Mouse (Mus musculus) 3134 (cell line): ENCODE data around the gene Oaz1.
A peak's percentile ranks its signal among the peaks of the same experiment; 100 is the strongest.
"Not testable (repeated sequence)": the region's sequence is repeated elsewhere in the genome, so short reads cannot be mapped to it uniquely, and the experiment has no call there.

ENCODE experiments used
- DNase-seq: peaks from one replicate; pipeline ENCODE4 v3.0.0-alpha.2; 2011; ENCODE audit warnings: low spot score; ENCODE audit not compliant: insufficient read length; ENCODE audit errors: extremely low read depth

Oaz1 gene

DNA sequence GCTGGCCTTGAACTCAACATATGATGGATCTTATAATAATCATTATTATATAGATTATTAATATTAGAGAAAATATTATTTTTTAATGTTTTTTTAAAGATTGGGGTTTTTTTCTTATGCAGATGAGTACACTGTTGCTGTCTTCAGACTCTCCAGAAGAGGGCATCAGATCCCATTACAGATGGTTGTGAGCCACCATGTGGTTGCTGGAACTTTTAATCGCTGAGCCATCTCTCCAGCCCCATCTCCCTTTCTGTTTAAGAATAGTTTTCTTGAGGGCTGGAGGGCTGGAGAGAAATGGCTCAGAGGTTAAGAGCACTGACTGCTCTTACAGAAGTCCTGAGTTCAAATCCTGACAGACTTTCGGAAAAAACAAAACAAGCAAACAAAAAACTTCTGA is 4.5 kb upstream of the Oaz1 start:
- DNase-seq: peak; percentile 45

DNA sequence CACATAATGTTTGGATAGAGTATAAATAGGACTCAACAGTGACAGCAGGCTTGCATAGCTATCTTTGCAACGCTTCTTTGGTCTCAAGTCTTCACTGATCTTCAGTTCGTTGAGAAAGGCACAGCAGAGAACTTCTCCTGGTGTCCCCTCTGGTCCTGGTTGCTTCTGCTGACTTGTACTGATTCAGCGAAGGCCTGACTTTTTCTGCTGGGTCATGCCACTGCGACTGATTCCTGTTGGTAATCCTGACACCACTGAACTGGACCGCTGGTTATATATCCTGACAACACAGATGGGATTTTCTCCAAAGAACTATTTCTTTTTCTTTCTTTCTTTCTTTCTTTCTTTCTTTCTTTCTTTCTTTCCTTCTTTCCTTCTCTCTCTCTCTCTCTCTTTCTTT is 3.9 kb upstream of the Oaz1 start:
- DNase-seq: no peak

DNA sequence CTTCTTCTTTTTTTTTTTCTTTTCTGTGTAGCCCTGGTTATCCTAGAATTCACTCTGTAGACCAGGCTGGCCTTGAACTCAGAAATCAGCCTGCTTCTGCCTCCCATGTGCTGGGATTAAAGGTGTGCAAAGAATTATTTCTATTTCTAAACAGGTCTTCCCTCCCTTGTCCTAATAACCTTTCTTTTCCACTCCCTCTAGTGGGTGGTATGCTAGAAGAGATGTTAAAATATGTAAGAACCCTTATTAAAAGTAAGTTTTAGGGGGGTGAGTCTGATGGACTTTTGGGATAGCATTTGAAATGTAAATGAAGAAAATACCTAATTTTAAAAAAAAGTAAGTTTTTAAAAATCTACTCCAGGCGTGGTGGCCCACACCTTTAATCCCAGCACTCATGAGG is 3.1 kb upstream of the Oaz1 start:
- DNase-seq: no peak

GRCm38 (mm10) chr10:80823847-80824643 is 2.4 kb upstream of the Oaz1 start:
- peak; percentile 41 for DNase-seq

DNA sequence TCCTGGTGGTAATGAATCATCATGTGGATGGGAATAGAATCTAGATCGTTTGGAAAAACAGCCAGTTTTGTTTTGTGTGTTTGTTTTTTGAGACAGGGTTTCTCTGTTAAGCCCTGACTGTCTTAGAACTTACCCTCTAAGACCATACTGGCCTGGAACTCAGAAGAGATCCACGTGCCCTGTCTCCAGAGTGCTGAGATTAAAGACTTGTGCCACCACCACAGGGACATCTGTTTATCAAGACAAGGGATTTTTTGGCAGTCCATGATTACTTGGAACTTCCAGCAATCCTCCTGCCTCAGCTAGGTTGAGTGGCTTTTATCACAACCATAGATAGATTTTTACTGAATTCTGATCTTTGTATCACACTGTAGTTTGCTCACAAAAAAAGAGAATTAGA is 1.6 kb upstream of the Oaz1 start:
- no peak for DNase-seq

GRCm38 (mm10) chr10:80827063-80827869 is 810 bp downstream of the Oaz1 start:
- DNase-seq: no peak

GRCm38 (mm10) chr10:80827870-80828420 is 1.5 kb downstream of the Oaz1 start:
- DNase-seq: no peak

DNA sequence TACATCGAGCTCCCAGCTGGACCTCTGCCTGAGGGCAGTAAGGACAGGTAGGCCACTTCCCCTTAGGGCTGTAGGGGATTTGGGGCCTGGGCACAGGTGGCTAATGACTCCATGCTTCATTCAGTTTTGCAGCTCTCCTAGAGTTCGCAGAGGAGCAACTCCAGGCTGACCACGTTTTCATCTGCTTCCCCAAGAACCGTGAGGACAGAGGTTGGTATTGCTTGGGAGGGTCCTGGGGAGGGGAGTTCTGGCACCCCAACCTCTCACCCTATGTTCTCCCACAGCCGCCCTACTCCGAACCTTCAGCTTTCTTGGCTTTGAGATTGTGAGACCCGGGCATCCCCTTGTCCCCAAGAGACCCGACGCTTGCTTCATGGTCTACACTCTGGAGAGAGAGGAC is 2.1 kb downstream of the Oaz1 start:
- DNase-seq: not testable (repeated sequence)

DNA sequence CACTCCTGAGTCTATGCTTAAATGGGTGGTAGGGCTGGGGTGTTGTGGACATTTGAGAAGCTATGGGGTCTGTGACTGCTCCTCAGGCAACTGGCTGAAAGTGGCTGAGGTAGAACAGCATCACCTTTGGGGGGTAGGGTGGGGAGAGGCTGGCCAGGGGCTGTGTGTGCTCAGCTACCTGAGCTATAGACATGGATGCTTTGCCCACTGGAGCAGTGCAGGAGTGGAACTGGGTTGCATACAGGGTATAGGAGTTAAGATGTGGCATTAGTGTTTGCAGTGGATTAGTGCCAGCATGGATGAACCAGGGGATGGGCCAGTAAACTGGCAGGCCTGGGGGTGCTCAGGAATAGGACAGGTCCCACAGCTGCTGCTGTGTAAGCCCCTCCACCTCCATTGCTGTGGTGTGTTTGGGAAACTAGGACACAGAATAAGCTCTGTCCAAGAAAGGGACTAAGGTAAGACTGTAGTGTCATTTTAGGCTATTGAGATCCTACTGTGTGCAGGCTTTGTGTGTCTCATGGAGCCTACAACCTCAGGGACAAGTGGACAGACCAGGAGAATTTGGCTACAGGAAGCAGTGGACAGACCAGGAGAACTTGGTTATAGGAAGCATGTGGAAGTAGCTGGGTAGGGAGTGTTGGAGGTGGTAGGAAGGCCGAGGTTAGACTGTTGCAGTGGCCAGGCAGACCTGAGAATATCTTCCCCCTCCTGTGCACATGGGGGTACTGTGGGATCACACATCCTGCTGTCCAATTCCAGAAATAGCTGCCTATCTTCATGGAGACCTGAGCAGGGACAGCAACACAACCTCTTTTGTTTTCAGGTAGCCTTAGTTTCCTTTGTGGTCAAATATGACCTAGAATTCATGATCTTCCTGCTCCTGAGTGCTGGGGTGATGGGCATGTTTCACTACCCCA is 3.2 kb downstream of the Oaz1 start:
- no peak for DNase-seq

DNA sequence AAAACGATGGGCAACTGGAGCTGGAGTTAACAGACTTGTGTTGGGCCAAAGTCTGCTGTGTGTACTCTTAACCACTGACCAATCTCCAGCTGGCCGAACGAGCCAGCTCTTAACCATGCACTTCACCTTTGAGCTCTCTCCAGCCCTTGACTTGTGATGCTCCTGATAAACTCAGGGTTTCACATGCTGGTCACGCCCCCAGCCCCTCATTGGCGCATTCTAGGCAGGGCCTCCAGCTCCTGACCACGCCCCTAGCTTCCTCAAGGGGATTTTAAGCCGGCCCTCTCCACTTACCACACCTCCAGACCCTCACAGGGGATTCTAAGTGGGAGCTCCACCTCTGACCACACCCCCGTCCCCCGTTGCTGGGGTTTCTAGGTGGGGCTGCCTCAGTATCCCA is 4.7 kb downstream of the Oaz1 start:
- DNase-seq: peak; percentile 47

DNA sequence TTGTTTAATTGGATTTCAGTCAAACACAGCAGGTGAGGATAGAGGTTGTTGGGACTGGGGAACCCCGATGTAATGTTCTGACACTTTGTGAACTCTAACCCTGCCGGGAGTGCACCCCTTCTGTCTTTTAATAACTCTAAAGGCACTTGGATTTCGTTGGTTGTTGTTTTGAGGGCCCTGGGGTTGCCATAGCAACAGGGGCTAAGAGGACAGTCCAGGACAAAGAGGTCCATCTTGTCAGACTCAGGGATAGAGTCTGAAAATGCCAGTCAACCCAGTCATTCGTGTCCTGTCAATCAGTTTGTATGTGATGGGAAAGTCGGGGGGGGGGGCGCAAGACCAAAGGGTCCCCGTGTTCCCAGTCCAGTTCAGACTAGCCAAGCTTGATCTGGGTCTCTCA is 6.4 kb downstream of the Oaz1 start:
- no peak for DNase-seq

DNA sequence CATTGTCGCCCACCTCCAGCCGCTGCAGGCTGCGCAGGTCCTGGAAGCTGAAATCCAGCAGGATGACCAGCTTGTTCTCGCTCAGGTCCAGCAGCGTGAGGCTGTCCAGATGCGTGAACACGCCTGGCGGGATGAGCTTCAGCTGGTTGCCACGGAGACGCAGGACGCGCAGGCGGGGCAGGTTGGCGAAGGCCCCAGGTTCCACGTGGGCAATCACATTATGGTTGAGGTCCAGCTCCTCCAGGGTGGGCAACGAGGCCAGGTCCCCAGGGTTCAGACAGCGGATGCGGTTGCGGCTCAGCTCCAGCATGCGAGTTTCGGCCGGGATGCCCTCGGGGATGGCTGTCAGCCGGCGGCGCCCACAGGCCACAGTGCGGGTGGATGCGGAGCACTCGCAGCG is 9.2 kb downstream of the Oaz1 start:
- DNase-seq: no peak

DNA sequence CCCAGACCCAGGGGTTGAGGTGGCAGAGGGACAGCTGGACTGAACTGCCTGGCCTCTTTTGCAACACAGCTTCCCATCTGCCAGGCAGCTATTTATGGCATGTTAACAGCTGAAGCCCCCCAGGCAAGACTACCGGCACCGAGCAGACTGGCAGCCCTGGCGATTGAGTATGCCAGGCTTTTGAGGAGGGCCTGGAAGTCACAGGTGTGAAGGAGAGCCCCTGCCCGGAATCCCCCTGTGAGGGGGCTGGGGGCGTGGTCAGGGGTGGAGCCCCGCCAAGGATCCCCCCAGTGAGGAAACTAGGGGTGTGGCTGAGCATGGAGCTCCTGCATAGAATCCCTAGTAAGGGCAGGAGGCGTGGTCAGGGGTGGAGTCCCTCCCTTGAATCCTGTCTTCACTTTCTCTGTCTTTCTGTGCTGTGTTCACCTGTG is 10.5 kb downstream of the Oaz1 start:
- DNase-seq: no peak

GRCm38 (mm10) chr10:80837827-80838226 is 11.4 kb downstream of the Oaz1 start:
- DNase-seq: no peak

DNA sequence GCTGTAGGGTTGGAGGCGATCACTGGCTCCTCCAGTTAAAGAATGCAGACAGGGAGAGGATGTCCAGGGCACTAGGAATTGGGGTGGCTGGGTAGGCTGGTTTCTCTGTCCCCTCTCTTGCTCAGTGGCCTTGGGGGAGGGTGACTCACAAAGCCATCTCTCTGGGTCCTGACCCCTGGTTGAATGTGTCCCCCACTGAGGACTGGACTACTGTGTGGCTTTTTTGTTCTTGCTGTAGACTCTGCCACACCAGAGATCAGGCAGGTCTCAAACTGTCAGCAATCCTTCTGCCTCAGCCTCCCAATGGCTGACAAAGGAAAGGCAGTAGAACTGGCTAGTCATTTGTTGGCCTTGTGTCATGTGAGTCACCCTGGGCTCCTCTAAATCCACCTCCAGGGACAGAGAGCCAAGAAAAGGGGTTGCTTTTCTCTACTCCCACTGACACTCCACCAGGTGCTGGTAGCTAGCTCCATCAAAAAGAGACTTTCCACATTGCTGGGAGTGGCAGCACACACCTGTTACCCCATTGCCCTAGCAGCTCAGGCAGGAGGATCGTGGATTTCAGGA is 12.0 kb downstream of the Oaz1 start:
- no peak for DNase-seq

- DNase-seq: no peak
Observed at GRCm38 (mm10) chr10:80839848-80840247, 13.4 kb downstream of the Oaz1 start.

DNA sequence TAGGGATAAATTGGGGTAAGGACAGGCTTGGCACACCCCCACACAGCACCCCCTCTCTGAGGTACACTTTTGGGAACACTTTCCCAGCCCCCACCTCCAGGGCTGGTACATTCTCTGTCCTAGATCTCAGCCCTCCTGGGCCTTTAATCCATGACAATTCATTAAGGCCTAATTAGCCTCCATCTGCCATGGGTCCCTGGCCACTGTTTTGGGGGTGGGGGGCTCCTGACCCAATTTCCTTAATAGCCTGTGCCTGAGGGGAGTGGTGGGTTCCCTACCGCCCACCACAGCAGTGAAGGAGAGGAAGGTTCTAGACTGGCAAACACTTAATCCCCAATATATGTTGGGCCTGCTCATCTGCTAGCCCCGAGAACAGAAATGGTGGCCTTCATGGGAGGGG is 15.2 kb downstream of the Oaz1 start:
- DNase-seq: no peak

DNA sequence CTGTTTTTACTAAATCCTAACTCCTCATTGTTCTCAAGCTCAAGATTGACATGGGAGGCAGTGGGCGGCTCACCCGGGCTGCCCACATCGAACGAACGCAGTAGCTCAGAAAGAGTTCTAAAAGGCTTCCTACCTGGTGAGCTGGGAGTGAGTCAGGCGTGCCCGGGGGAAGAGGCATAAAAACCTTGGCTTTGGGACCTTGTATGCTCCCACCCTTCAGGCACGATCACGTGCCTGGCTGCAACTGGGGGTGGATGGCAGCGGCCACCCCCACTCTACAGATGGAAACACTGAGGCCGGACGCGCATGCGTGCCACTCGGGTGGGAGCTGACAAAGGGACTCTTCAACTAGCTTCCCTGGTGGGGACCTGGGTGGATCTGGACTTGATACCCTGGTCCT is 15.9 kb downstream of the Oaz1 start:
- DNase-seq: no peak

DNA sequence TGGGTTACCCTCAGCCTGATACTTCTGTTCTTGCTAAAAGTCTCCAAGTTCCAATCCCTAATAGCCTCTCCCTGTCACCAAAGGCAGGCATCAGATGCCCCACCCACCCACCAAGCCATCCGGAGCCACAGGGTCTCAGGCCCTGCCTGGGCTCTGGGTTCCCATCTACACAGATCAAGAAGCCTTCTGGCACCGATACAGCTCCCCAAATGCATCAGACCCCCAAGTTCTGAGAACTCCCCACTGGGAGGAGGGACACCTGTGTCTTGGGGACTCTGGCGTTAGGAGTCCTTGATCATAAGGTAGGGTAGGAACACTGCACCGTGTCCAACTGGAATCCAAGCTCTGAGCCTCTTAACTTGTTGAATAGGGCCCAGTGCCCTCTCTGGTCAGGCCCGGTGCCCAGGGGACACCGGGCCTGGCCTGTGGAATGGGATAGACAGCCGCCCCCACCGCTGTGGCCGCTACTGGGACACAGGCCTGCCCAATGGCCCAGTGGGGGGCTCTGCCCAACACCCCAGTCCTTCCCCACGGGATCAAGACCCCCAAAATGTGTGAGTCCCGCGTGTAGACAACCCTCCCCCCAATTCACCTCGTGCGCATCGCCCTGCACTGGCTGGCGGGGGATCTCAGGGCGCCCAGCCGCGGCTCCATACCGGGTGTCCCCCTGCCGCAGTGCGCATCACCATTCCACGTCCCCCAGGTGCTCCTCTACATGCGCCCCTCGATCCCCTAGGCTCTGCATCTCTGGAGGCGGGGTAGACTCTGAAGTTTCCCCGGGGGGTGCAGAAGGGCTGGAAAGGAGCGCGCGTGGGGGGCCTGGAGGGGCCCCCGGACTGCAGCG is 16.9 kb downstream of the Oaz1 start:
- no peak for DNase-seq
